Mouse (Mus musculus): ENCODE measurements around the gene Nkx1-2. TPM values are rescaled to one million over a fixed set of nuclear protein-coding genes. Genes with fewer than 3 reads are reported as not detected.

The Nkx1-2 gene
- not detected for total RNA-seq (2021)
- long read RNA-seq, experiment 1, result 0 reads
- long read RNA-seq, experiment 2, result 0 reads

GRCm38 (mm10) chr7:132599071-132599975, at the start of gene Nkx1-2:
TSS of gene Nkx1-2 (minus strand) at chr7:132599637.
- DNase-seq (ENCODE audit: low spot score), result no peak

DNA sequence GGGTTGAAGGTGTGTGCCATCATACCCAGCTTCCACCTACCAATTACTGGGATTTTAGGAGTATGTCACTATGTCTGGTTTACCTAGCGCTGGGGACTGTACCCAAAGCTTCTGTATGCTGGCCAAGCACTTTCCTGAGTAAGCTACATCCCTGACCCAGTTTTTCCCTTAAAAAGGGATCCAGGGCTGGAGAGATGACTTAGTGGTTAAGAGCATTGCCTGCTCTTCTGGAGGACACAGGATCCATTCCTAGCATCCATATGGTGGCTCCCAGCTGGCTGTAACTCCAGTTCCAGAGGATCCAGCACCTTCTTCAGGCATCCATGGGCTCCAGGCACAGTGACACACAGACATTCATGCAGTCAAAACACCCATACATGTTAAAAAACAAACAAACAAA, 47.1 kb upstream of the Nkx1-2 start:
- DNase-seq (ENCODE audit: low spot score), result no peak

- DNase-seq (ENCODE audit: low spot score), result no peak
Measured at GRCm38 (mm10) chr7:132644605-132645279, 45.3 kb upstream of the Nkx1-2 start.

- DNase-seq (ENCODE audit: low spot score), result no peak
Measured at GRCm38 (mm10) chr7:132641606-132642005, 42.2 kb upstream of the Nkx1-2 start.

DNA sequence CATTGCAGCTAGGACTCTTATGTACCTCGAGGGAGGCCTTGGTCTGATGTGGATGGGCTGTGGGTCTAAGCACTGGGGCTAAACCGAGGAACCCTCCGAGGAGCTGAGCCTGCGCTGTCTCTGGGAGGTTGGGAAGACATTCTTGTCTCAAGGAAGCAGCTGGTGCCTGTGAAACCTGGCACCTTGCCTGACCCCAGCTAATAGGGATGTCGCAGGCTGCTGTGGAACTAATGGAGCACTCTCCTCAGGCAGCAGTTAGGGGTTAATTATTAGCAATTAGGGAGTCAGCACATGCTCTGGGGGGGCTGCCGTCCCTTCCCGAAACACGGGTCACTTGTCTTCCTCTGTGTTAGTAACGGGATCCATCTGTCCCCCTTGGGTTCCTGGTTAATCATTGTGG, 41.5 kb upstream of the Nkx1-2 start:
- DNase-seq (ENCODE audit: low spot score), result no peak

GRCm38 (mm10) chr7:132638446-132639087, 39.1 kb upstream of the Nkx1-2 start:
- DNase-seq (ENCODE audit: low spot score), result peak; percentile 70

- DNase-seq (ENCODE audit: low spot score), result no peak
Measured at GRCm38 (mm10) chr7:132637292-132637691, 37.9 kb upstream of the Nkx1-2 start.

DNA sequence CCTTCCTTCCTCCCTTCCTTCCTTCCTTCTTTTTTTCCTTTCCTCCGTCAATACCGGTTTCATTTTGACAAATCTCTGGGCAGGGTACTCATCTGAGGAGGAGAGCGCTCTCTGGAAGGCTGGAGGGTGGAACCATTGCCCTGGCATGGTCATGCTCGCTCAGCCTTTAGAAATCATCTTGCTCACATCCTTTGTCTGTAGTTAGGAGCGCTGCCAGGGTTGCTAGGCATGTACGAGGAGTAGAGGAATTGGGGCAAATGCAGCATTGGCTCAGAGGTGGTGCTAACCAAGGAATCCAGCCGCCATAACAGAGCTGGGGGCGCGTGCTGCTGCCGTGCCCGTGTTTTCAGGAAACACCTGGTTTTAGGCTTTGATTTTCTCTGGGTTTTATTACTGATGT, 31.9 kb upstream of the Nkx1-2 start:
- DNase-seq (ENCODE audit: low spot score), result no peak

DNA sequence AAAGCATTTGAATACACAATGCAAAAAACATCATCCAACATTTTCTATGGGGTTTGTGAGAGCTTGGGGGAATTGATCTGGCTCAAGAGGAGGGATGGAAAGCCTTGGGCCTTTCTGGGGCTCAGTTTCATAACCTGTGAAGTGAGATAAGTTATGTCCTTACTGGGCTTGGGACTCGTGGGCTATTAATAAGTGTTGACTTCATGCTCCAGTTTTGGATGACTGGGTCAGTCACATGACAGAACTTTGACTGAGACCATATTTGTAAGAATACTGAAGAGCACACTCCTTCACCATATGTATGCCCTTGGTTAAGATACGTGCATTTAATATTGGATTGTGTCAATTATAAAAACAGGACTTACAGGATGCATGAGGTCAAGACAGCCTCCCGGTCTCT, 28.0 kb upstream of the Nkx1-2 start:
- peak; percentile 71 for DNase-seq (ENCODE audit: low spot score)

DNA sequence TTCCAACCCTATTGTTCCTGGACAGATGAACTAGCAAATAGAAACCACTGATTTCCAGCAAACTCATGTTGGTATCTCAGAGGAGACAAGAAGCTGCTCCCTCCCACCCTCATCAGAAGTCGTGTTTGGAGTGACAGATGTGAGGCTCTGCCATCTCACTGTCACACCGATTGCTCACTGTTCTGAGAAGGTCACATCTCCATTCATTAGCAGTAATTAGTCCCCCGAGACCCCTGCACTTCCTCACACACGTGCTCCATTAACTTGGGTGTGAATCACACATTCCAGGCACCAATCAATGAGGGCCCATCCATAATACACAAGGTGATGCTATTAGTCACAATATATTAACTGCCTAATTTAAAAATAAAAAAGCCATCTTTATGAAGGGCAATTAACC, 26.7 kb upstream of the Nkx1-2 start:
- no peak for DNase-seq (ENCODE audit: low spot score)

GRCm38 (mm10) chr7:132624161-132624560, 24.7 kb upstream of the Nkx1-2 start:
- no peak for DNase-seq (ENCODE audit: low spot score)

GRCm38 (mm10) chr7:132619975-132620918, 20.8 kb upstream of the Nkx1-2 start:
- no peak for DNase-seq (ENCODE audit: low spot score)

DNA sequence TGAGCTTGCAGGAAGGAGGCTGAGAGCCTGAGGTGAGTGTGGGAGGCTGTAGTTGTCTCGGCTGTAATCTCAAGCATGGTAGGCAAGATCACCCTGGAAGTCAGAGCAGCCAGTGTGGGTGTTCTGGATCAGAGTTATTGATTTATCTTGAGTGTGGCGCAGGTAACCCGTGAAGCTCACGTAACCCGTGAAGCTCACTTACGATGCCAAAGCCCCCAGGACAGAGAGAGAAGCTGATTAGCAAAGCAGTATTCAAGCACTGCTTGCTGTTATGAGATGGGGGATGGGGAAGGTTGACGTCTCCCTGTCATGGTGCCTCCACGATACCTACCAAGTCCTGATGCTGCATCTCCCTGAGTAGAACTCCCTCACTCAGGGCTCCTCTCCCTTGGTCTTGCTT, 20.1 kb upstream of the Nkx1-2 start:
- DNase-seq (ENCODE audit: low spot score), result no peak

GRCm38 (mm10) chr7:132617021-132617564, 17.7 kb upstream of the Nkx1-2 start:
- DNase-seq (ENCODE audit: low spot score), result no peak

DNA sequence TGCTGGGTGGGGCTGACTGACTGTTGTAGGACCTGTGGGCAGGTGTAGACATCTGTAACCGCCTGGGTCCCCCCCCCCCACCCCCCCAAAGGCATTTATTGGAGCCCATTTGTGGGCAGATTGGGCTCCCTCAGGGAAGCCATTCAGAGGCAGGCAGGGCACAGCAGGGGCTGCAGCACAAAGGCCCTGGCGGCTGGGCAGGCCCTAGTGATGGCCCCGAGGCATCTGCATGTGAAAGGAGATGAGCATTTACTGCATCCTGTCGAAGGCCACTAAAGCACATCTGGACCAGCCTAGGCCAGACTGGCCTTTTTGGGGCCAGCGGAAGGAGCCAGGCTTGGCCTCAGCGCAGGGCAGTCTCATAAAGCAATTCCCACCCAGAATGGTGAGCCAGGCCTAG, 17.0 kb upstream of the Nkx1-2 start:
- DNase-seq (ENCODE audit: low spot score), result no peak

DNA sequence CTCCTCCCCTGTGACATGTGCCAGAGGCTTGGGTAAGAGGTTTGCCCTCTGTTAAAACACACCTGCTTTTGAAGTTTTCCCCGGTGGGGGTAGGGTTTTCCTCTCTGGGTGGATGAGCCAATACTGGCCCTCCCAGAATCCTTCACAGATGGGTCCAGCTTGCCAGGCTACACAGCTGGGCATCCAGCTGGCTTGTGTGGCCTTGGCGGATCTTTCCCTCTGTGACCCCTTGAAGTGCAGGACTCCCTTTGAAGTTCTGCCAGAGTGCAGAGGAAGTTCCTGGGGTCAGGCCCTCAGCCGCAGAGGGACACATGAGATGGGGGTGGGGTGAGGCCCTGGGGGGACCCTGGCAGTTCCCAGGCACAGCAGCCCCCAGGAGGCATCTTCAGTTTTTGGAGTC, 15.9 kb upstream of the Nkx1-2 start:
- DNase-seq (ENCODE audit: low spot score), result no peak

DNA sequence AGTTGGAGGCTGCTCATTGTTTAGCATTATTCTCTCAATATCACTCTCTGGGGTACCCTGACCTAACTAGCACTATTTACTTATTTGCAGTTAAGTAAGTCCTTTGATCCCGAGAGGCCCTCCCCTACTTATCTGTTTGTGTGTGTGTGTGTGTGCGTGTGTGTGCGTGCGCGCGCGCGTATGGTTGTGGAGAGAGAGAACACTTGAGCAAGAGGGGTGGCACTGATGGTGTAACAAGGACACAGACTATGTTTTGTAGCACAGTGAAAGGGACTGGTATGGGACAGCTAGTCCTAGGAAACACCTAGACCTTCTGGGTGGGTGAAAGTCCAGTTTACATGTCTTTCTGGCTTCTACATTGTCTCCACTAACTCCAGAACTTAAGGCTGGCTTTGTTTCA, 12.1 kb upstream of the Nkx1-2 start:
- DNase-seq (ENCODE audit: low spot score), result no peak

DNA sequence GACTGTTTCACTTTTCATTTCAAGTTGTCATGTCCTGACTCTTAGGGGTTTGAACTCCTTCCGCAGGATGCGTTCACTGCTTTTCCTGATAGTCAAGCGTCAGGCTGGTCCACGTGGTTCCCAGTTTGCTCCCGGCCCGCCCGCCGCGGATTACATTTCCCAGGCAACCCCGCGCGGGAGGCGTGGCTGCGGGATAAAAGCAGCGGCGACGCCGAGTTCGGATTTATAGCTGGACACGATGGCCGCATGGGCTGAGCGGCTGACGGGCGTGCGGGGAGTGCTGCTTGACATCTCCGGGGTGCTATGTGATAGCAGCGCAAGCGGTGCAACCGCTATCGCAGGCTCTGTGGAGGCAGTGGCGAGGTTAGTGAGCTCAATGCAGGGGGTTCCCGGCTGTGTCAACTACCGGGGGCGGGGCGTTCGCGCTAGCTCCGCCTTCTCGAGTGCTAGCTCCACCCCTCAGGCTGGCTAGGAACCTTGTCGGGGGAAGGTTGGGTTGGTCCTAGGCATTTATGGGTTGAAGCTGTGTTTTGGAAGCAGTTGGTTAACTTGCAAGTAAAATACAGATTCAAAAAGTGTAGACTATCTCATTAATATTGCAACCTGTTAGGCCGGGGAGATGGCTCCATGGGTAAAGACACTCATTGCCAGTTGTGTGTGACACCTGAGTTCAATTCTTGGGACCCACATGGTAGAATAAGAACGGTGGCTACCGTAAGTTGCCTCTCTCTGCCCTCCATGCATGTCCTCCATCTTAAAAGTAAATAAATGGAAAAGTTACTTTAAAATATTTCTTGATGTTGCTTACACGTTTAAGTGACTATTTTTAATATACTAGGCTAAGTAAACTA, 11.3 kb upstream of the Nkx1-2 start, which contains the start of gene Lhpp:
Gene Lhpp, plus strand, starts transcription at position 171 of the 851 bp plus-strand sequence.
- DNase-seq (ENCODE audit: low spot score), result peak; percentile 84

DNA sequence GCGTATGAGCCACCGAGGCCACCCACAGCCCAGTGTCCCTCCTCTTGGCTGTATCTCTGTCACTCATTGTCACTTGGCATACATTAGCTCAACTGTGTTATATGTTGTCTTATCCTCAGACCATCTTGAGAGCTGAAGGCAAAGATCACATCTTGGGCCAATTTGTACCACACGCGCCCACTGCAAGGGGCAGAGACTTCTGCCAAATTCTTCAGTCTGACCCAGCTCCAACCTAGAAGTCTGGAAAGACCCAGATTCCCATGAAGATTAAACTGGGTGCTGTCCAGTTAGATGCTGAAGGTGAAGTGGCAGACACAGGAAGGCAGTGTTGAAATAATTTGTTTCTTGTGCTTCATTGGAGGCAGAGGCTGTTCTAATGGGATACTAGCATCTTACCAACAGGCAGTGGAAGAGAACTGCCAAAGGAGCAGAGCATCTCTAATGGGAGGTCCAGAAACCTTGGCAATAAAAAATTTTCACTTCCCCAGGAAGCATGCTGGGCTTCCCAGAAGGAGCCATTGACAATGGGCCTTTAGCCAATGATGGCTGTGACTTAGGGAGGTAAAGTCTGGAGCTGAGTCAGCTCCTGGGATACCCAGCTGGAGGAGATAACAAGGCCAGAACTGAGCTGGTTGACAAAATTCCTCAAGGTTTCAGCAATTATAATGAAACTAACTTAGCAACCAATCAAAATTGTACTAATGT, 9.0 kb upstream of the Nkx1-2 start:
- no peak for DNase-seq (ENCODE audit: low spot score)
